Mouse (Mus musculus) limb, embryonic 11.5 days (tissue): Measurements from ENCODE around the gene Dcps. TPM values are rescaled to one million over a fixed set of nuclear protein-coding genes. Genes with fewer than 3 reads are reported as not detected.

Experiments used
- ATAC-seq: fragments of 200-750 bp; cut with Nextera tagmentation; 2 replicates; pipeline ENCODE4 v1.8.0; 2017; ENCODE audit warnings: low read depth; ENCODE audit not compliant: insufficient number of reproducible peaks, low FRiP score, low TSS enrichment
- DNase-seq: peaks from one replicate; pipeline ENCODE4 v3.0.0-alpha.2; 2015; ENCODE audit warnings: low spot score
- H3K27ac ChIP-seq: fragments of 300-500 bp; sonication (generic); replicated peaks from 2 replicates; pipeline ENCODE4 v1.5.1; 2014; ENCODE audit warnings: low read depth, mild to moderate bottlenecking, low read length
- H3K27me3 ChIP-seq: fragments of 300-500 bp; sonication (generic); 2 replicates; pipeline ENCODE4 v1.6.1; 2014; ENCODE audit warnings: mild to moderate bottlenecking, low read length, mixed read lengths; ENCODE audit not compliant: control insufficient read depth, insufficient read depth
- H3K36me3 ChIP-seq: fragments of 300-500 bp; sonication (generic); 2 replicates; pipeline ENCODE4 v1.6.1; 2014; ENCODE audit warnings: mild to moderate bottlenecking, low read length, moderate library complexity, mixed read lengths; ENCODE audit not compliant: control insufficient read depth, insufficient read depth
- H3K4me1 ChIP-seq: fragments of 300-500 bp; sonication (generic); 2 replicates; pipeline ENCODE4 v1.6.1; 2014; ENCODE audit warnings: low read length, mixed read lengths; ENCODE audit not compliant: control insufficient read depth, insufficient read depth
- H3K4me2 ChIP-seq: fragments of 300-500 bp; sonication (generic); 2 replicates; pipeline ENCODE4 v1.6.1; 2014; ENCODE audit warnings: low read depth, mild to moderate bottlenecking, moderate library complexity; ENCODE audit not compliant: severe bottlenecking
- H3K4me3 ChIP-seq: fragments of 300-500 bp; sonication (generic); 2 replicates; pipeline ENCODE4 v1.5.1; 2014; ENCODE audit warnings: low read depth, low read length
- H3K9ac ChIP-seq: fragments of 300-500 bp; sonication (generic); 2 replicates; pipeline ENCODE4 v1.6.1; 2014; ENCODE audit warnings: mild to moderate bottlenecking, low read length
- H3K9me3 ChIP-seq: fragments of 300-500 bp; sonication (generic); 2 replicates; pipeline ENCODE4 v1.6.1; 2016; ENCODE audit warnings: low read length; ENCODE audit not compliant: control insufficient read depth
- WGBS: fragments of 180-500 bp; shearing (Covaris S2); extraction: QIAGEN DNeasy Blood & Tissue Kit; methylation state at CpG from one replicate; pipeline ENCODE4 v1.1.7; 2014; 5-methylcytosine and 5-hydroxymethylcytosine counted together
- polyA plus RNA-seq: library from polyadenylated mRNA; unstranded; fragments of >200 nt; fragmentation: Nextera tagmentation; extraction: Ambion mirVana; gene quantifications from 2 replicates; pipeline ENCODE4 v1.2.1, GENCODE M21; 2014

The Dcps gene
- polyA plus RNA-seq, 1 experiment from 2014 or later, result 90.3 TPM

DNA sequence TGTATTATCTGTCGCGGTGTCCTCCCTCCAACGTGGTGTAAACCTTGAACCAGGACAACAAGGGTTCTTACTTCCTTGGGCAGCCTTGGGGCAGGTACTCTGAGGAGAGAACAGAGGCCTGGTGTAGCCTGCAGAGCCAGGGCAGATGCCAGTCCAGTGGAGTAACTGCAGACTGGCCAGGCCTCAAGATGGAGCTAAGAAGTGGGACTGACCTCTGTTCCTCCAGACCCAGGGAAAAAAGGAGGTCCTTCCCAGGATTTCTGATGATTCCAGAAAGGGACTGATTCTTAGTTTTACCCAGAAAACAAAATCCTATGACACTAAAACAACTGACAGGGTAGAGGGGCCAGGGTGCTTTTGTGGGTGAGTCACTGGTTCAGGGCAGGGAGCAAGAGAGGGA, 61.6 kb downstream of the Dcps start:
- no peaks in the 10 kb centered on the region for H3K9me3 ChIP-seq
- H3K27ac ChIP-seq, result no peak overlapping the region
- H3K4me3 ChIP-seq, result no peak overlapping the region
- DNase-seq (no peak), ATAC-seq (no peak)
- H3K27me3 ChIP-seq, result no peaks in the 10 kb centered on the region
- H3K9ac ChIP-seq, result no peak overlapping the region
- H3K36me3 ChIP-seq, result no peaks in the 10 kb centered on the region
- no peak overlapping the region for H3K4me2 ChIP-seq
- peaks cover 38% of the 10 kb centered on the region for H3K4me1 ChIP-seq
- 88% methylated on average over 3 of the region's 3 CpGs for WGBS

- ATAC-seq, result peak; percentile 59
- H3K9me3 ChIP-seq, result no peaks in the 10 kb centered on the region
- no peak overlapping the region for H3K4me3 ChIP-seq
- 10% methylated on average over 19 of the region's 19 CpGs for WGBS
- peak overlapping the region; percentile 24 for H3K4me2 ChIP-seq
- no peaks in the 10 kb centered on the region for H3K27me3 ChIP-seq
- peak overlapping the region; percentile 65; the same call in 1 of the 2 replicates for H3K27ac ChIP-seq
- H3K9ac ChIP-seq, result no peak overlapping the region
- peaks cover 33% of the 10 kb centered on the region for H3K4me1 ChIP-seq
- peak; percentile 88 for DNase-seq
- no peaks in the 10 kb centered on the region for H3K36me3 ChIP-seq
Observed at GRCm38 (mm10) chr9:35111941-35112595, 63.8 kb downstream of the Dcps start.

DNA sequence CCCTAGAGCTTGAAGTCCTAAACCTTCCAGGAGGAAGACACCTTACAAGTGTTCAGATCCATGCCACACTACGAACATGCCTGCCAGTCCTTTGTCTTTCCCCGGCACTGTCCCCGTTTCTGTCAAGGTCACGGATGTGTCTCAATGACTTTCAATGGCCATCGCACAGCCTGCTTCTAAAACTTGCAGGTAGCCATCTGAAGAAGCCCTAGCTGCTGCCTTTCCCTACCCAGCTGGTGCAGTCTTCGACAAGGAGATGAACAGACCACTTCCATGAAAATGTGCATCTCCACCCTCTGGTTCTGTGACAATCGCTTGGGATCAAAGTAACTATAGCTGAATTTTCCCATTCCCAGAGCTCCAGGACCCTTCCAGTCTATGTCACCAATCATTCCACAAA, 64.4 kb downstream of the Dcps start:
- ATAC-seq, result no peak
- no peak overlapping the region for H3K4me3 ChIP-seq

GRCm38 (mm10) chr9:35110567-35110966, 65.3 kb downstream of the Dcps start:
- DNase-seq (no peak), ATAC-seq (no peak)
- Histone ChIP-seq H3K27ac (no peak overlapping the region), H3K4me3 (no peak overlapping the region), H3K9ac (no peak overlapping the region), H3K4me1 (peaks cover 29% of the 10 kb centered on the region), H3K36me3 (no peaks in the 10 kb centered on the region), H3K9me3 (no peaks in the 10 kb centered on the region), H3K27me3 (no peaks in the 10 kb centered on the region), H3K4me2 (no peak overlapping the region)
- 73% methylated on average over 4 of the region's 4 CpGs for WGBS

More for the DNA sequence above, 64.4 kb downstream of the Dcps start:
- Histone ChIP-seq H3K27me3 (no peaks in the 10 kb centered on the region), H3K9me3 (no peaks in the 10 kb centered on the region), H3K27ac (no peak overlapping the region; the same call in 1 of the 2 replicates), H3K4me2 (peak overlapping the region; percentile 24), H3K9ac (no peak overlapping the region), H3K36me3 (no peaks in the 10 kb centered on the region), H3K4me1 (peaks cover 34% of the 10 kb centered on the region)
- WGBS, result 75% methylated on average over 7 of the region's 7 CpGs
- DNase-seq, result no peak

DNA sequence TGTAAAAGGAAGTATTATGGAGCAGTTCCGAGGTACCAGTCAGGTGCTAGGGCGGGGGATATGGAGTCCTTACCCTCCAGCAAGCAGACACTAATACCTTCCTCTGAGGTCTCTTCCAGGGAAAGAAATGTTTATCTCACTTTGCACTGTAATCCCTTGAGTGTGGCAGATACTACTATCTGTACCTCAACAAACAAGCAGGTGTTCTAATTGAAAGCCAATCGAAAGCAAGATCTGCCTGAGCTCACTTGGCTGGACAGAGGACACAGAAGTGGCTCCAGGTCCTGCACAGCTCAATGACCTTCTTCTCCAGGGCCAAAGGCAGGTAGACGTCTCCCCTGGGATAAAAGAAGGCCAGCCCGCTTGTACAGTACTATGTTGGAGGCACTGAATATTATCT, 65.8 kb downstream of the Dcps start:
- Histone ChIP-seq H3K4me1 (peaks cover 24% of the 10 kb centered on the region), H3K9ac (no peak overlapping the region), H3K9me3 (no peaks in the 10 kb centered on the region), H3K4me3 (no peak overlapping the region), H3K4me2 (no peak overlapping the region), H3K36me3 (no peaks in the 10 kb centered on the region), H3K27ac (no peak overlapping the region), H3K27me3 (no peaks in the 10 kb centered on the region)
- DNase-seq (no peak), ATAC-seq (no peak)
- WGBS, result 91% methylated on average over 5 of the region's 5 CpGs

DNA sequence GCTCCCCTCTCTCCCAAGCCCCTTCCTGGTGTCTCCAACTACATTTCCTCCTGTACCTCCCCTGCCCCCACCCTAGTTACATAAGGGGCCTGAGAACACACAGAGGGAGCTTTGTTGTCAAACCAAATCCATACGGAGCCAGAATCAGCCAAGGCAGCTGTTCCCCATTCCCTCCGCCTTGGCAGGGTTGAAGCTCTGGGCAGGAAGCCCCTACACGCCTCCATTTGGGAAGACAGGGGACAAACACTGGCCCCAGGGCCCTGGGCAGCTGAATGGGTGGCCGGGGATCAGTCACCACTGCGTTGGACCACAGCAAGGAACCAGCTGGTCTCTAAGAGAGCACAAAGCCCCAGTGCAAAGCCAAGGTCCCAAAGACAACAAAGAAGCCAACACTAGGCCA, 66.9 kb downstream of the Dcps start:
- Histone ChIP-seq H3K36me3 (no peaks in the 10 kb centered on the region), H3K9me3 (no peaks in the 10 kb centered on the region), H3K27ac (peak overlapping the region; percentile 72; the same call in 1 of the 2 replicates), H3K9ac (no peak overlapping the region), H3K27me3 (no peaks in the 10 kb centered on the region), H3K4me3 (no peak overlapping the region), H3K4me1 (peaks cover 22% of the 10 kb centered on the region), H3K4me2 (no peak overlapping the region)
- 44% methylated on average over 5 of the region's 5 CpGs for WGBS
- DNase-seq (peak; percentile 69), ATAC-seq (no peak)

DNA sequence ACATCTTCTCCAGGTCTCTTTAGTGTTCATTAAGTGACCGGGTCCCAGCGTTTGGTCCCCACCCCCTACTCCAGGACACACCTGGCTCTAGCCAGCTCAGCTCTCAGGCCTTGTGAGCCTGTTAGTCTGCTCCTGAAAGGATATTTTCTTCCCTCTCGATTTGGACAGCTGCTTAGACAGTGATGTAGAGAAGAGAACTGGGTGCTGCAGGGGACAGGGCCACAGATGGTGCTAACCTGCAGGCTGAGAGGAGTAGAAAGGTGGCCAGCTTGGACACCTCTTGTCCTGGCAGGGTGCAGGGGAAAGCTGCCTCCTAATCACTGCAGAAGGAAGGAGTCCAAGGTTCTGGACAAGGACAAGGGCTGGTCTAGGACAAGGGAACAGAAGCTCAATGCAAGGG, 67.8 kb downstream of the Dcps start:
- DNase-seq (no peak), ATAC-seq (no peak)
- H3K4me1 ChIP-seq, result peaks cover 22% of the 10 kb centered on the region
- peaks cover under 1% of the 10 kb centered on the region; the same call in 1 of the 2 replicates for H3K36me3 ChIP-seq
- H3K9ac ChIP-seq, result no peak overlapping the region
- H3K27me3 ChIP-seq, result no peaks in the 10 kb centered on the region
- no peak overlapping the region for H3K27ac ChIP-seq
- H3K9me3 ChIP-seq, result no peaks in the 10 kb centered on the region
- H3K4me3 ChIP-seq, result no peak overlapping the region
- H3K4me2 ChIP-seq, result no peak overlapping the region
- WGBS, result 75% methylated on average over 3 of the region's 3 CpGs

DNA sequence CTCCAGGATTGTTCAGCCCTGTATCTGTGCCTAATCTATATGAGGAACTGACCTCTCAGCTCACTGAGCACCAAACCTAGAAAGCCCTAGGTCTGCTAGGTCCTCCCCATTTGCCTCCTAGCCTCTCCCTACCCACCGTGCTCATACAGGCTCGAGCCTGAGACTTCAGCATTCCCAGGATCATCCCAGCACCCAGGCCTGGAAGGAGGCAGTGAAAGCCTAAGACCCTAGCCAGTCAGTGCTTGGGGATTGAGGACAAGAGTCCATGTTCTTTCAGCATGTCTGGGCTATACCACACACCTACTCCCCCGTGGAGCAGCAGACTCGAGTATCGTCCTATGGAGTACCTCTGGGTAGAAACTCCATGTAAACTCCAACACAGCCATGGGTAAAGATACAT, 68.5 kb downstream of the Dcps start:
- Histone ChIP-seq H3K27ac (no peak overlapping the region), H3K36me3 (peaks cover 2% of the 10 kb centered on the region; the same call in 1 of the 2 replicates), H3K4me1 (peaks cover 21% of the 10 kb centered on the region), H3K9me3 (no peaks in the 10 kb centered on the region), H3K9ac (no peak overlapping the region), H3K4me3 (no peak overlapping the region), H3K4me2 (no peak overlapping the region), H3K27me3 (no peaks in the 10 kb centered on the region)
- ATAC-seq (no peak), DNase-seq (no peak)
- 90% methylated on average over 5 of the region's 5 CpGs for WGBS
